Mouse (Mus musculus): ENCODE measurements around the gene Kif1a. TPM values are rescaled to one million over a fixed set of nuclear protein-coding genes. Genes with fewer than 3 reads are reported as not detected.

Gene Kif1a
- total RNA-seq, 4 experiments from 2014 or later = 681 to 718 (median 697) TPM

DNA sequence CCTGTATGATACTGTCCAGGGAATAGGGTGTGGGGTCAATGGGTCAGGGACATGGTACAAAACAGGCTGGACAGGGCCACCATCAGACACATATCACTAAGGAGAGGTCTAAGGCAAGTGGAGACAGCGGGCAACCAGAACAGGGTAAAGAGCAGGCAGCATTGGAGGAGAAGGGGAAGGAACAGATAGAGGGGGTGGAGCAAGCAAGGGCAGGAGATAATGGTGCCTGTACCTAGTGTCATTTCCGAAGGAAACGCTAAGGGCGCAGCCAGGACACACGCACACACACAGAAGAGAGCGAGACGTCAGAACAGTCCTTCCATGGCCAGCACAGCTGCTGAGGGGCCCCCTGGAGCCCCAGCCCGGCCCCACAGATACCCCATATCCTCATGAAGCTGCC is 75.2 kb downstream of the Kif1a start:
- no peak for DNase-seq (ENCODE audit: low spot score in 2 of 2)

DNA sequence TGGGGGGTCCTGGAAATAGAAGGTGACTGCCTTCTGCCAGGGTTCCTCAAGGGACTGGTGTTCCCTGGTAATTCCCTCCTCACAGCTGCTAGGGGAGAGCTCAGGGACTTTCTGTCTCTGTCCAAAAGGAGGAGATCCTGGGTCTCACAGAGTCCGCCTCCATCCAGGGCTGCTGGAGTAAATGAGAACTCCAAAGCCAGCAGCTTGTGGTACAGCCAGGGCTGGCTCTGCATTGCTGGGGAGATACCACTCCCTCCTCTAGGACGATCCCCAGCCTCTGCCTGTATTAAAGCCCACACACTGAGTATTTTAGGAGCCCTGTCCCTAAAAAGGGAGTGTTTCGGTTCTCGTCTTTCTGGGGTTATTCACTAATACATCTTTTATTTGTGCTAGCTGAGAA is 81.1 kb downstream of the Kif1a start:
- no peak for DNase-seq (ENCODE audit: low spot score in 2 of 2)

DNA sequence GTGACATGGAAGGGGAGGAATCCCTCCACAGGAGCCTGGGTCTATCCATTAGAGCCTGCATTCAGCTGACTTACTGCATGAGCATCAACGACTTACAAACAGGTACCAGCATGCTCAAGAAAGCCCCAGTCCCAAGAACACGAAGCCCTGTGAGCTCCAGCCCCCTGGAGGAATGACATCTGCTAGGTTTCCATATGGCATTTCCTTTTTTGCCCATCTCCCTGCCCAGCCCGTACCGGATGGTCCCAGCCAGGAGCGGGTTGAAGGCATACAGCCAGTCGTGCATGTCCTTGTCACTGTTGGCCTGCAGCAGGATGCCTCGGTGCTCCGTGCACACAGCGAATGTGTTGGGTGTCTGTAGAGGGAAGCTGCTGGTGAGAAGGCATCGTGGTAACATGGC is 83.0 kb downstream of the Kif1a start:
- DNase-seq (ENCODE audit: low spot score in 2 of 2) = no peak

DNA sequence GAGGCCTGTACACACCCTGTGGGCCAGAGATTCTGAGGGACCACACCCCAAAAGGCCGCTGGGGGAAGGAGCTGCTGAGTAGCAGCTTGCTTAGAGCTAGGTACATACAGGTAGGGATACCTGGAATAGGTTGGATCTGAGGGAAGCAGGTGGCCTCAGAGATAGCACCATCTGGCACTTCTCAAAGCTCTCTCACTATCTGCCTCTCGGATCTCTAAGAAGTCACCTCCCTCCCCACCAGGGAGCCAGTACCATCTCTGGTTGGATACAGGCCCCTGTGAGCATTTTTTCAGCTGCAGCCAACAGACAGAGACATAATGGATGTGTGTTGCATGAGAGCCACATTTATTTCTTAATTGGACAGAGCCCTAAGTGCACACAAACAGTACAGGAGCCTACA is 86.6 kb downstream of the Kif1a start:
- no peak for DNase-seq (ENCODE audit: low spot score in 2 of 2)

DNA sequence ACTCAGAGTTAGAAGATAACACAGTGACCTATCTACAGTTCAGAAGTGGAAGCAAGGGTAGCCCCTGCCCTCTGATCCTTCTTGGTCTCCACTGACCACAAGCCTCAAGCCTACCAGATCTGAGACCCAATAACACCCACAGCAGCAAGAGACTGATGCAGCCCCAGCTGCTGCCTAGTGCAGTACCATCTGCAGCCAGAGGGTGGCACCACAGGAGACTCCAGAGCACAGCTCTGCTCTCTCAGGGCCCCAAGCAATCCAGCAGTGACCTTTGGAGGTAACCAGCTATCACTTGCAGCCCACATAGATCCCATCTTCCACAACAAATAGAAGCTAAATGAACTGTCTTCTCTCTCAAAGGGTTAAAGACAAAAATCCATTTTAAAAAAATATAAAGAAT is 87.3 kb downstream of the Kif1a start:
- DNase-seq (ENCODE audit: low spot score in 2 of 2) = peak; percentile 58 to 78

DNA sequence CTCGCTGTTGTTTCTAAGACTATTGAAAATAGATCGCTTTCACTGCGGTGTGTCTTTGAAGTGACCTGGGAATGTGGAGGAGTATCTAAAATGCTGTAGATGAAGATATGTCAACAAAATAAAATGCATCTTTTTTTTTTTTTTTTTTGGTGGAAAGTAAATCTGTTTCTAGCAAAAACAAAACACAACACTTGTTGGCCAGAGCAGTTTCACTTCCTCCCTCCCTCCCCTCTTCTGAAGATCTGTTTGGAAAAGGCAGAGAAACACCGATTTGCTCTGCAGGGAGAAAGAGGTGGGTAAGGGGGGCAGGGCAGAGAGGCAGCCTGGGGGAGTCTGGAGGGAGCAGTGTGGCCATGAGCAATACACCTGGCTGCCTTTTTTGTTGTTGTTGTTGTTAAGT is 88.4 kb downstream of the Kif1a start:
- DNase-seq (ENCODE audit: low spot score in 2 of 2) = no peak

DNA sequence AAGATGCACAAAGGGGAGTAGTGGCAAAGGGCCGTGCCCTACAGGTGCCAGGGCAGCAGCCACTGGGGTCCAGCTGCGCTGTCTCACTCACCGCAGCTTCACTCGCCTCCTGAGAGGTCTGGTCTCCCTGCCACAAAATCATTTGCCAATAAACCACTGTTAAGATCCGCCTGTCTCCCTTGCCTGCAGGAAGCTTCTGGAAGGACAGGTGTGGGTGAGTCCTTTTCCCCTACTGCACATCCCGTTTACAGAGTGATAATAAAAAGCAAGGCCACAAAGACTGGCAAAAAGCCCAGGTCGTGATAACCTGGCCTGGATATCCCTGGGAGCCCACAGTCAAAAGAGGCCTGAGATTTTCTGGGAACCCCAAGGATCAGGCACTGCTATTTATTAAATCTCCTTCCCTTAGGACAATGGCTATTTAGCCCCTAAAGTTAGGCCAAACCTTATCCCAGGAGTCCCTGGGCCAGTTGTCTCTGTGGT is 89.6 kb downstream of the Kif1a start:
- no peak for DNase-seq (ENCODE audit: low spot score in 2 of 2)

DNA sequence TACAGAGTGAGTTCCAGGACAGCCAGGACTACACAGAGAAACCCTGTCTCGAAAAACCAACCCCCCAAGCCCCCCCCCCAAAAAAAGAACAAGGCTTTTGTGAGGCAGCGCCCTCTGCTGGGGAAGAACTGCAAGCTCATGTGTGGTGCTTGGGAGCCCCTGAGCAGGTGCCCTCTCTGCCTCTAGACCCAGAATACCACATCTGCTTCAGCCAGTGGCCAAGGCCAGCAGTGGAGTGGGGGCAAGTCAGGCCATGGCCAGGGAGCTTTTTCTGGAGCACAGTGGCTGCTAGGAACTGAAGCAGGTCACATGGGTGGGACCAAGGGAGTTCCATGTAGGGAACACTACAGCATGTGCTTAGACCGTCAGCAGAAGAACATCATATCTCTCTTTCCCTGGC is 91.0 kb downstream of the Kif1a start:
- DNase-seq (ENCODE audit: low spot score in 2 of 2) = no peak

DNA sequence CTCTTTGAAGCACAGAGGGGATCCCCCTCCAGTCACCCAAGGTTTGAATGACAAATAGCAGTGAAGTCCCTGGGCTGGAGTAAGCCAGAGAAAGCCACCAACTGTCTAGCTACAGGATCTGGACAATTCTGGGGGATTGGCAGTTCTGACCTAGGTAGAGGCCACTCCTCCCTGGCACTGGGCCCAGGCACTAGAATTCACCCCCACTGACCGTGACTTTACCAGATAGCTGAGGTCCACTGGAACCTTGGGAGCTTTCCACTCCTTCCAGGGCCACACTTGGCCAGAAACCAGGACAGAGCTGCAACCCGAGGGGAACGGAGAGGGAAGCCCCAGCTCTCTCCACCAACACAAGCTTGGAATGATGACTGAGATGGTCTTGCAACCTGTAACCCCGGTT is 92.6 kb downstream of the Kif1a start:
- DNase-seq (ENCODE audit: low spot score in 2 of 2) = no peak

DNA sequence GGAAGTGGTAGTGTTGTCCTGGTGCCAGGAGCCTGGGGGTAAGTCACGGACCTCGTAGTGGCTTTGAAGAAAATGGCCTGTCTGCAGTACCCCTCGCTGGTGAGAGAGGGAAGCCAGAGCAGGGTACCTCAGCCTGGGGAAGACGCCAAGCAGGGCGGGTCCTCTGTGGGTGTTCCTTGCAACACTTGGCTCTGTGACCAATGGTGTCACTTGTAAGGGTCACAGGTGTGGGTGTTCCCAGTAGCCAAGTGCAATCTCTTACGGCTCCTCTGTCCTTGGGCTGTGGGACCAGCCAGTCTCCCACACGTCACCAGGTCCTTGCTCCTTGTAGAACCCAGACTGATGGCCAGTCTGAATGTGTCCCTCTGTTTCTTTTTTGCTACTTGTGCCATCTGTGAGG is 95.7 kb downstream of the Kif1a start, which contains the start of gene Aqp12:
Aqp12 (plus strand) TSS at position 274 of the 400 bp plus-strand sequence.
- DNase-seq (ENCODE audit: low spot score in 2 of 2) = no peak

DNA sequence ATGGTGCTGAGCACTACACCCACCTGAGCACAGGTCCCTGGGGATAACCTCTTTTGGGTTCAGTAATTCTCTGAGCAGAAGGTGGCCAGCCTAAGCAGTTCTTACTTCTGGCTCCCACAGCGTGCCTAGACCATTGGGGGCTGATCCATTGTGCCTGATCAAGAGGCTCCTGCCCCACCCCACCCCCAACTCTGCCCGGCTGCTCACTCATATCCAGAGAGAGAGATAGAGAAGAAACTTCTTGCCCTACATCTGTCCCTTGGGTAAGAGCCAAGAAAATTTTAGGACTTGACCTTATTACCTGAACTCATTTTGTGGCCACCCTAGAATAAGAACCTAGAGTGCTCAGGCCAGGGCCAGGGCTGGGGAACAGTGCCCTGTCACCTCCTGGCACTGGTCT is 108.9 kb downstream of the Kif1a start:
- no peak for DNase-seq (ENCODE audit: low spot score in 2 of 2)

DNA sequence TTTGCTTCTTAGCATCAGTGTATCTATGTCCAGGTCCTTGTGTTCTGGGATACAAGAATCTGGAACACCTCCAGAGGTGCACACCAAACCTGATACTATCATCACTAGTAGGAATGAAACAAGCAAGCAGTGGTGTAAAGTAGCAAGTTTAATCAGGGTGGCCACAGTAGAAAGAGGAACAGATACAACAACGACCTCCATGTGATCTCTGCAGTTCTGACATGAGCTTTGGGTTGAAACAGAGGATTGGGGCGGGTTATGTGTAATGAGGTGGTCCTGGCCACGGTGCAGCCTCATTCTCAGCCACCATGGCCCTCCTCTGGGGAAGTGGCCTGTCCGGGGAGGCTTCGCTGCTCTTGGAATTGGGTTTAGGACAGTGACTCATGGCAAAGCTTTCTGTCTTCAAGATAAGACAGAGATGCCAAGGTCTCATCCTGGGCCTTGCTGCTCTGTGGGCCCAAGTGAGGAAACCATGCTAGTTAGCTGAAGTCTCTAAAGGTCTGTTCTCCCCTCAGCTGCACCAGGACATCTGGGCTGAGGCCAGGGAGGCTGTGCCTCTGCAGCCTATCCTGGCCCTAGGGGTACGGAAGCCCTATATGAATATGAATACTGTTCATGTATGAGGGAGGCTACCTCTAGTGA is 109.4 kb downstream of the Kif1a start:
- no peak for DNase-seq (ENCODE audit: low spot score in 2 of 2)

DNA sequence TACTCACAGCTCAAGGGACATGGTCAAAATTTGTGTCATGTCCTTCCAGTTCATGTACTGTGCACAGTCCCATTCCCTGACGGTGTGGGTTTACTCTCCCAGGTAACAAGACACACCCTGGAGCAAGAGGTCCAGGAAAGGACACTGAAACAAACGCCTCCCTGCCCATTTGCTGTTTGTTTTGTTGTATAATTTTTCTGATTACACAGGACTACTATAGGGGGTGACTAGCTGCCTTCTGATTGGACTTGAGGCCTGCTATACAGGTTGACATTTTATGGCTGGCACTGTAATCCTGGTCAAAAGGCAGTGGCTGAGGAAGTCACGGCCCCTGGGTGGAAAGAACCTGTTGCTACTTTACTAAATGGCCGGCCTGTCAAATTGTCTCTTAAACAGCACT is 111.9 kb downstream of the Kif1a start:
- DNase-seq (ENCODE audit: low spot score in 2 of 2) = no peak

DNA sequence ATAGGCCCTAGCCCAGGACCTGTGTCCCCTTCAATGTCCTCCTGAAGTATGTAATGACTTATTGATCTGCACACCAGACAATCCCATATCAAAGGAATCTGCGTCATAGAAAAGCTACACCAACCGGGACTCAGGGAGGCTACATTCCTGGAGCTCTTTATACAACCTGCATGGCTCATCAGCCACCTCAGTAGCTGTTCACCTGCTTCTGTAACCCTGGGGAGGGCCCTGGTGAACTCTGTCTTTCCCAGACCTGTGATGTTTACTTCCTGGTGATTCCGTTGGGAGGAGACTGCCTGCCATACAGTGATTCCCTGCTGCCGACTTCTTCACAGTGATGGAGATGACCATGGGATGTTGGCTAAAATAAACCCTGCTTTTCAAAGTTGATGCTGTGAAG is 112.9 kb downstream of the Kif1a start:
- DNase-seq (ENCODE audit: low spot score in 2 of 2) = no peak

DNA sequence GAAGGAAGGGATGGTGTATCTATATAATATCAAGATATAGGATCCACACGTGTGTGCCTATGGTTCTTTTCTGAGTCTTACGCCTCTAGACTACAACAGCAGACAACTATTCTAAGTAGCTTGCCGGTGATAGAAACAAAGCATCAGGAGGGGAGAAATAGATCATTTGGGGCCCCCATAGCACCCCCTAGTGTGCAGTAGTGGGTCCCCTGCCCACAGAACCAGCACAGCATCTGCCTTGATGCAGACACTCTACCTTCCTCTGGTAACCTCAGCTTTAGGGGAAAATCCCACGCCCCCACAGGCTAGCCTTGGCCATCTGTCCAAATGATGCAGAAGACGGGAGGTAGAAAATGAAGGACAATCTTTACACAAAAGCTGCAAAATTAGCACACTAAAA is 116.8 kb downstream of the Kif1a start:
- no peak for DNase-seq (ENCODE audit: low spot score in 2 of 2)

DNA sequence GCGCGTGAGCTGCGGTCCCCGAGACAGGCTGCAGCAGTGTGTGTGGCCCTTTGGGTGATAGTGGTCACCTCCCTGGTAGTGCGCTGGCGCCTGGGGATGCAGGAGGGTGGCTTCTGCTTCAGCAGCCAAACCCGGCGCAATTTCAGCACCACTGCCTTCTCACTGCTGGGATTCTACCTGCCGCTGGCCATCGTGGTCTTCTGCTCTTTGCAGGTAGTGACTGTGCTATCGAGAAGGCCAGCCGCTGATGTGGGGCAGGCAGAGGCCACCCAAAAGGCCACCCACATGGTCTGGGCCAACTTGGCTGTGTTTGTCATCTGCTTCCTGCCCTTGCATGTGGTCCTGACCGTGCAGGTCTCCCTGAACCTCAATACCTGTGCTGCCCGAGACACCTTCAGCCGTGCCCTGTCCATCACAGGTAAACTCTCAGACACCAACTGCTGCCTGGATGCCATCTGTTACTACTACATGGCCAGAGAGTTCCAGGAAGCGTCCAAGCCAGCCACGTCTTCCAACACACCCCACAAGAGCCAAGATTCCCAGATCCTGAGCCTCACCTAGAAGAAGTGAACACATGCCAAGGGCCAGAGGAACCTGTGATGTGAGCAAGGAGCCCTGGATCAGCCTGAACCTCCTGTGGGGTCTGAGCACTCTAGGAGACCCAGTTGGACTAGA is 118.7 kb downstream of the Kif1a start:
- DNase-seq (ENCODE audit: low spot score in 2 of 2) = no peak

DNA sequence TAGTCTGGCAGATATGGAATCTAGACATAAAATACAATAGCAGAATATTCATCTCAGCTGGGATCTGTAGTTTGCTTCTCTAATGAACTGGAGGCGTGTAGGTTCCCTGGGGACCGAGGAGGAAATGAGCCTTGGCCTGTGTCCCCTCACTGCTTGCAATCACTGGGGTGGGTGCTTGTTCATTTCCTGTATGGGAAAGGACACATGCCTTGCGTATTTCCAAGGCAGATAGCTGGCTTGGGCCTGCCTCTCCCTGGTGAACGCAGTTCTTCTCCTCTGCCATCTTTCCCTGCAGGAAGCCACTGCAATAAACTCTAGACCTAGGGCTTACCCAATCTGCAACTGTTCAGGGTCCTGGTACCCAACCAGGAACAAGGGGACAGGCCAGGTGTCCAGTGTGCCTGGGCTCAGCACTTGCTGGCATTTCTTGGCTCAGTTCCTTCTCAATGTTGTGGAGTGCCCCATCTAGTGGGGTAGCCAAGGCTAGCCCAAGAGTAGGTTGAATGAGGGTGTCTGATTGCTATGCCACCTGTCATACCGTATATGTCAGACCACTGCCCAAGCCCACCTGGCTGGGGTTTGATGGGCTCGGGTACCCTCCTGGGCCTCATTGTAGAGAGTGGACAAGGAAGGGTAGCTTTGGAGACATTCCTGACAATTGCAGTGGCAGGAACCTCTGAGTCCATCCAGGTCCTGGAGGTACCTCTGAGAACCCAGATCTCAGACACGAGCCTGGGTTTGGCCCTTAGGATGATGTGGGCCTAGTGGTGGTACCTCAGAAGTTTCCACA is 120.5 kb downstream of the Kif1a start:
- no peak for DNase-seq (ENCODE audit: low spot score in 2 of 2)

DNA sequence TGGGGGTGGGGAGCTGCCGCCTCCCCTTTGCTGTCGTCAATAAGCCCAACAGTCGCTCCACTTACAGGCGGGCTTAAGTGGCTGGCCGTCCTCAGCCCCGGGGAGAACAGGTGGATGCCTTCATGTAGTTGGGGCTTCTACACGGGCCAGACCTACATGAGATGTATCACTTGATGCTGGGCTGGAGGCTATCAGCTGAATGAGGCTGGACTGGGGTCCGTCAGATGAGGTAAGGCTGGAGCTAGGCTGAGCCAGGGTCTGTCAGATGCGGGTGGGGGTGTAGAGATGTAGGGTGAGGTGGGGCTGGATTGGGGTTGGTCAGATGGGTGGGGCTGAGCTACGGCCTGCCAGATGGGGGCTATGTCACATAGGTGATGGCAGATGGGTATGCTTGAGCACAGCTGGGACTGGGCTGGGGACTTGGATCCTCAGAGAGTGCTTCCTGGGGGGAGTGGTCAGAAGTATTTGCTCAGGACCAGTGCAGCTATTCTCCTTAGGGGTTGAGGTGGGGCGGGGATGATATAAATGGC is 122.6 kb downstream of the Kif1a start:
- no peak for DNase-seq (ENCODE audit: low spot score in 2 of 2)

DNA sequence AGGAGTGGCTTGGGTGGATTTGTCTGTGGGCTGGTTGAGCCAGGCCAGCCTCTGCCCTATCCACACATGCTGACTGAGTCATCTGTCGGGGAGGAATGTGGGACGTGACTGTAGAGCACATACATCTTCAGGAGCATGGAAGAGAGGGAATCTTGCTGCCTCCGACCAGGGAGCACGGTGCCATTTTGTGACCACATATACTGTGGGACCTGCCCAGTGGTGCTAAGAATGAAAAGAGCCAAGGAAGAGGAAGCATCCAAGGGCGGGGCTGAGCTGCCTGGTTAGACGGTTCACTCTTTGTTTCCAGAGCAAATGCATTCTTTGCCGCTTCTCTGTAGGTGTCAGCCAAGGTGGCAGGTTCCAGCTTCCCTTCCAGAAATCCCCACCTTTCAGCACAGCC is 123.1 kb downstream of the Kif1a start:
- no peak for DNase-seq (ENCODE audit: low spot score in 2 of 2)

DNA sequence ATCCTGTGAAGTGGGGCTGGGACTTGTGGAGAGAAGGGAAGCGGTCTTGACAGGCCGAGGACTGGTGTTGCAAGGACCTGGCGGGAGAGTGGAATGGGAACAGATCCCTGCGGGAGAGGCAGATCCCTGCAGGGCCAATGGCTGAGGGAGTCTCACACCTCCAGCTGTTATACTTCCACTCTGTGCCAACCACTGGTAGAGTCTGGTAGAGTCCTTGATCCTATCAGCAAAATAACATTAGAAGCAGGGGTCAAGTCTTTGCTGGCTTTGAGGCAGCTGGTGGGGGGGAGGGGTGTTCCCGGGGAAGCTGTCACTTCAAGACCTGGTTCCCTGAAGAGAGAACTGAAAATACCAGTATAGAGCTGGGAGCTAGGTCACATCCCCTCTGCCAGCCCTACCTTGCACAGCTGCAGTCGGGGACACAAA is 125.6 kb downstream of the Kif1a start:
- DNase-seq (ENCODE audit: low spot score in 2 of 2) = no peak

DNA sequence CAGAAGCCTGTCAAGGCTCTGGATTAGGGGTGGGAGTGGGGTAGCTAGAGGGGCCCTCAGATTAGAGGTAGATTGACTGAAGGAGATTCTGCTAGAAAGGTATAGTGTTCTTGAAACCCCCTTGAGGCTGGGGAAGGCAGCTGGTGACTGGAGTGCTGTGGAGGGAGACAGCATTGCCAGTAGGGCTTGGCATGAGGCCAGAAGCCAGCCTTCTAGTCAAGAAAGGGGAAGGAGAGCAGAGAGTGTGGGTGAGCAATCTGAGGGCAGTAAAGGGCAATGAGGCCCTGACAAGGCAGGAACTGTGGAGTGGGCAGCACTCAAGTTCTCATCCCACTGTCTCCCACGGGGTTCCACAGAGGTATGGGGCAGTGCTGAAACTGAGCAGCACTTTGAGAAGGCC is 128.9 kb downstream of the Kif1a start:
- DNase-seq (ENCODE audit: low spot score in 2 of 2) = no peak
